Mouse (Mus musculus): ENCODE measurements around the gene Hspa12a.

The Hspa12a gene

DNA sequence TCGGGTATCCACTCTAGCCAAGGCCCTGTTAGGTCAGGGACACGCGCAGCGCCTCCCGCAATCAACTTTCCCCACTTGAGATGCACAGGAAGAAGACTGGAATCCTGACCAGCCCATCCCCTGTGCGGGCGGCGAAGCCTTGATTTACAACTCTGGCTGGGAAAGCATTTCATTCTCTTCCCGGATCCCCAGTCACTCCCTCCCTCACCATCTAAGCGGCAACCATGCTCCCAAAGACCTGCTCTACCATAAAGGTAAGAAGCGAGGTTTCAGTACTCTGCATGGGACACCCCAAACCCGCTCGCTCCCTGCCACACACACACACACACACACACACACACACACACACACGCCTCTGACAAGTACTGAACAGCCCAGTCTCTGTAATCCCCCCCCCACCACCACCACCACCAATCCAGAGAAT lies 83.6 kb downstream of the Hspa12a start:
- no peak for DNase-seq (ENCODE audit: low spot score)

DNA sequence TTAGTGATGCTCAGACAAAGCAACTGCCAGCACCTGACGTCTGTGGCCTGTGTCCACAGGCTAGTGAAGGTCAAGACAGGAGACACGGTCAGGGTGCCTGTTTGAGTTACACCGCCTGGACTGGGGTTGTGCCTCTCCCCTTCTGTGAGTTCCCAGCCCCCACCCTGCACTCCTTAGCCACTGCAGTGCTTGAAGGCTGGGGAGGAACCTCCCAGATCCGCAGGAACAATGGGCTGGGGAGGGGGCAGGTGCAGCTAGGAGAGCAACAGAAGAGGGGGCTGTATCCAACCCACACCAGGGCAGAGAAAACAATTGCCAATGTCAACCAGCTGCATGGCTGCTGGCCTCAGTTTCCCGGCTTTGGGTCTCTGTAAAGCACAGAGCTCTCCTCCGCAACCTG lies 84.1 kb downstream of the Hspa12a start:
- DNase-seq (ENCODE audit: low spot score): no peak

DNA sequence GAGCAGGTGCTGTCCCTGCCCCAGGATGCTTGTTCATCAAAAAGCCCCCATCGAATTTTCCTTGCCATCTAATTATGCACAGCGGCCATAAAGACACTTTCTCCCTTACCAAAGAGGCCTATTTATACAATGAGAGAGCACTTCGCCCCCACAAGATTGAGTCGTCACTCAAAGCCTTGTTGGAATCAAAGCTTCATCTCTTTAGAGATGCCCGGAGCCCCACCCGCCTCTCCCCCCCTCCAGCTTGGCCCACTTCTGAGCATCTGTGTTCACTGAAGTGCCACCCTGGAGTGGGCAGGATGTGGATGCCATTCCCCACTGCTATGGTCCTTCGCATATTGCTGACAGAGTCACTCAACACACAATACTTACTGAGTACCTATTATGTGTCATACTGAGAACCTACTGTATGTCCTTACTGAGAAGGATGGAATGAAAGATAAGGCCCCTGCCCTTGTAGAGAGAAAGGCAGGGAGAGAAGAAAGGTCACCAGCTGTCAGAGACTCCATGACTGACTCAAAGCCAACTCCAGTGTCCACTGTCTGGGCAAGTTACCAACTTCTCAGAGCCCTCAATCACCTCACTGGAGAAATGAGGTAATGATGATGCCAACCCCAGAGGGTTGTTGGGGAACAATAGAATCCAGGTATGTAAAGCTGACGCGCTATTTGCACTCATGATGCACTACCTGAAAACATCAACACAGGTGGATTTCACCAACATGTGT lies 87.2 kb downstream of the Hspa12a start:
- no peak for DNase-seq (ENCODE audit: low spot score)

DNA sequence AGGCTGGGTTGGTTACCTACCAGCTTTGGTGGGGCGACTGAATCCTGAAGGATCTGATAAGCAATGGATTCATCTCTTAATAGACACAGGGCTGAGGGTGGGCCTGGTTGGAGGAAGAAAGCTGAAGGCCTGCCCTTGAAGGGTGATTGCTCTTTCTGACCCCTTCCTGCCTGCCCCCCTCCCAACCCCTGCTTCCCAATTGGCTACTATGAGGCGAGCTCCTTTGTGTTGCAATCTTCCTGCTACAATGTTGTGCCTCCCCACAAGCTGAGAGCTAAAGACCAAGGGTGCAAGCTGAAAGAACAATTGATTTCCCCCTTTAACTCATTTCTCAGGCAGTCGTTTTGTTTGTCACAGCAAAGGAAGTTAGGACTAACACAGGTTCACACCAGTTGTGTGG lies 88.6 kb downstream of the Hspa12a start:
- DNase-seq (ENCODE audit: low spot score): no peak

DNA sequence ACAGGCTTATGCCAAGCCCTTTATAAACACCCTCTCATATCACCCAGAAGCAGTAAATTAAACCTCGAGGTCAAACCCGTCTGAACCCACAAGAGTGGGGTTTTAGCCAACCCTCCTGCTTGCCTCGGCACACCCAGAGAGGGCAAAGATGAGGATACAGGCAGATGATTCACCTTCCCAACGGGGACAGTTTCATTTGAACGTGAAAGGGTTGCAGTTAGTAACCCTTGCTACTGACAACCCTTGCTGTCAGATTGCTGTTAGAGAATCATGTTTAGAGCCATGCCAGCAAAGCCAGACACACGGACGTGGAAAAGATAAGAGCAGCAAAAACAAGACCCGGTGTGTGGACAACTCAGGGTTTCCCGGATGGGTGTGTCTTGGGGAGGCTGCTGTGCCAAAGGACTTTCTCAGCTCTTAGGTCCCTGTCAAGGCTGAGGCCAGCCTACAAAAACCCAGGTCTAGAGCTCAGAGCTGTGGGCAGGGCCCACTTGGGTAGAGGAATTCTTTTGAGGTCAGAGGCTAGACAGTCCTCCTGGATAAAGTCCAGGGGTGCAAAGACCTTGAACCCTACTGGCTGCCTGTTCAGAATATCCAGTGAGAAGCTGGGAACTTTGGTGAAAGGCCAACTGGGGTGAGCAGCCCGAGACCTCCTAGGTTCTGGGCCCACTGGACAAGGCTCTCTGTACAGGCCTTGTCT lies 90.3 kb downstream of the Hspa12a start:
- DNase-seq (ENCODE audit: low spot score): peak; percentile 70

DNA sequence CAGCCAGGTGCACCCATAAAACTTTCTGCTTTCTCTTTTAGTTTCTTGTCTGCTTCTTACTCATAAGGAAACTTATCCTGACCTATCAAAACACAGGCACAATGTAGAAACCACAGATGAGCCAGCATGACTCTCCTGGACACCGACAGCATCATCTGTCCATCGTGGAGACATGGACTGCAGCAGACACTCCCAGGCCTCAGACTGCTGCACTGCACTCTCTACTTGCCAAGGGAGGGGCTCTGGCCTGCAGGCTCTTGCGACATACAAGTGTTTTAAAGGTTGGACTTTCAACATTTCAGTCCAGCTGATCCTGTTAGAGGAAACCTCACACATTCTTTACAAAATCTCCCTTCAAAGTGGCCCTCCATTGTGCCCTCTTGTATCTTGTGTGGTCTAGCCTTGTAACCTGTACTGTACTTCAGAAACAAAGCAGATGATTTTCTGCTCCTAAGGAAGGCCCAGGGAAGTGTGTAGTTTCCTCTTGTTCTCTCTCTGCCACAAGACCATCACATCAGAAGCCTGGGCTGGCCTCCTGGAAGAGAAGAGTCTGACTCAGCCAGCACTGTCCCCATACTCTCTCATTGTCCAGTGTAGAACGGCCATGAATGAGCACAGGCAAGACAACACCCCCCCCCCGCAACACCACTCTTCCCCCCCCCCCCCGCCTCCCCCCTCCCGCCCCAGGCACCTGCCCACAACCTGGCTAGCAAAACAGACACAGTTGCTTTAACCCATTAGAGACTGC lies 92.6 kb downstream of the Hspa12a start:
- no peak for DNase-seq (ENCODE audit: low spot score)

DNA sequence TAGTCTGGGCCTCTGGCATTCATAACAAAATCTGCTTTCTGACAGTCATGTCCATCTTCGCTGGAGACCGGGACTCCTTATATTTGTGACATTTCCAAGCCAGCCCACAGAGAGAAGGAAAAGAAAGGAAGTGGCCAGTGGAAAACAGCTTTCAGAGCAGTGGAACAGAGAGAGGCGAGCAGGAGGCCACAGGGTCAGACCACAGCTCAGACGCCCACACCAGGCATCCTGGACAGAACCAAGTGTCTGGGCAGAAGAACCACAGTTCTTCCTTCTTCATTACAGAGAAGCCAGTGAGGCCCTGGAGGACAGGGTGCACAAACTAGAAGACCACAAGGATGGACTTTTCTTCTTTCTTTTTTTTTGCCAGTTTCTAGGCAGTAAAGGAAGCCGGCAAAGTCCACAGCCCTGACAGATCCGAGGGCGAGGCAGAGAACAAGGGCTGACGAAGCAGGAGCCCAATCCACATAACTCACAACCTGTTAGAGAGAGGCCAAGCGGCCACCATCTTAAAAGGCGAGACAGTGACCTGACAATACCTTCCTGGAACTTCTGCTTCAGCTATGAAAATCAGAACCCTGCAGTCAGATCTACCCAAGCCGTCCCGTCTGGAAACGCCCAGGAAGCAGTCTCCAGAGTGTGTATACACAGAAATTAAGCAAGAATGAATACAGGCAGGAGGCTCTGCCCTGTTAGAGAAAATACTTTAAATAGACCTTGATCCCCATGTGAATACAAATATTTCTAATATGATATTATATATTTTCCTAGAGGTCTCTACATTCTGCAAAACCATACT lies 93.9 kb downstream of the Hspa12a start:
- no peak for DNase-seq (ENCODE audit: low spot score)

DNA sequence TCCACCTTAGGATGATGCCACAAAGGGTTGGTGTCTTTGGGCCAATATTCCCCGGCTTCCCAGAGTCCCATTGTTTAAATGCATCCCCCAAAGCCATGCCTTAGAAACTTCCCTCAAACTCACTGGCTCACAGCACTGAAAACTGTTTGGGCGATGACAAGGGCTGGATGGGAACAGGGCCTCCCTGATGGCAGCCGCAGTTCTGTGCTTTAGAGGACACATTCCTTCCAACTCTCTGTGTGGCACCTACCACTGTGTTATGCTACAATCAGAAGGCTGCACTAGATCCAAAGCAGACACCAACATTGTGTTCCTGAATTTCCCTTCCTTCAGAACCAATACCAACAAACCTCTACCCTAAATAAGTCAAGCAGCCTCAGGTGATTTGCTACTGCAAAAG lies 99.8 kb downstream of the Hspa12a start:
- no peak for DNase-seq (ENCODE audit: low spot score)

DNA sequence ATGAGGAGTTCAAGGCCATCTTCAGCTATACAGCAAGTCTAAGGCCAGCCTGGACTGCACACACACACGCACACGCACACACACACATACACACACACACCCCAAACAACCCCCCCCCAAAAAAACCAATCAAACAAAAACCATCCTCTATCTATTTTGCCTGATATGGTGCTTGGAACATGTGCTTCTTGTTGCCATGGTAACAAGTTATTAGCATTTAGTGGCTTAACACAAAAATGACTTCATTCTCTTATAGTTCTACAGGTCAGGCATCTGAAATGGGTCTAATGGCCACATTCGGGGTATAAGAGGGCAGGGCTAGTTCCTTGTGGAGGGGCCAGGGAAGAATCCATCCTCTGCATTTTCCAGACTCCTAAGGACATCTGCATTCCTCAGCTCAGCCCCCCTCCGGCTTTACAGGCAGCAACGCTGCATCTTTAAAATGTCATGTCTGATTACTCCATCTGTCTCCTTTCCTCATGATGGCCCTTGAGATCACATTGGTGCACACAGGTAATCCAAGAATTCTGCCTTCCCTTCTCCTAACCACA lies 102.7 kb downstream of the Hspa12a start:
- DNase-seq (ENCODE audit: low spot score): no peak

DNA sequence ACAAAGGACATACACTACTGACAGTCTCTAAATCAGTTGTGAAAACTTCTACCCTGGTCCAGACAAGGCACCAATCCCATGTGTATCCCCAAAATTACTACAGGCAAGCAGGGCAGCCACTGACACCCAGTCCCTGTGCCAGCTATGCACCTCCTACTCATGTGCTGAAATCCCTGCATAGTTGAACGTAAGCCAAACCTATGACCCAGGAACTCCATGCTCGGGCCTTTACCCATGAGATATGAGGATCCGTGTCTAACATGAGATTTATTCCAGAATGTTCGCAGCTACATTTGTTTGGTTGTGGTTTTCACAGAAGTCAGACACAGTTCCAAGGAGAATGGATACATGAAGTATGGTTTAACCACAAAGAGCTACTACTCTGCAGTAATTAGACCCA lies 103.6 kb downstream of the Hspa12a start:
- no peak for DNase-seq (ENCODE audit: low spot score)

DNA sequence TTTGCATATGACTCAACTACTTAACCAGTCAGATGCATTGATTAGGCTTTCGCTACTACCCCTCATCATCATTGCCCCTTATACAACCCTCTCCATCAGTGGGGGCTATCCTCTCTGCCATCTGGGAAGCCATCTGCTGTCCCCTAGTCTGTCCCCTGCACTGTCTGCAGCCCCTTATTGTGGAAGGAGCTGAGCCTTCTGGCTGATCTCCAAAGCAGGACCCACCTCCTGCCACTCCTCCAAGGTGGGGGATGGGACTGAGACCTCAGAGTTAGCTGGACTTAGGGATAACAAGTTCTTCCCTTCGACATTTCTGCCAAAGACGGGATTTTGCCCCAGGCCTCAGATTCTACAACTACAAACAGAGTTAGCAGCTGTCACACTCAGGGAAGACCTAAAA lies 104.1 kb downstream of the Hspa12a start:
- no peak for DNase-seq (ENCODE audit: low spot score)

DNA sequence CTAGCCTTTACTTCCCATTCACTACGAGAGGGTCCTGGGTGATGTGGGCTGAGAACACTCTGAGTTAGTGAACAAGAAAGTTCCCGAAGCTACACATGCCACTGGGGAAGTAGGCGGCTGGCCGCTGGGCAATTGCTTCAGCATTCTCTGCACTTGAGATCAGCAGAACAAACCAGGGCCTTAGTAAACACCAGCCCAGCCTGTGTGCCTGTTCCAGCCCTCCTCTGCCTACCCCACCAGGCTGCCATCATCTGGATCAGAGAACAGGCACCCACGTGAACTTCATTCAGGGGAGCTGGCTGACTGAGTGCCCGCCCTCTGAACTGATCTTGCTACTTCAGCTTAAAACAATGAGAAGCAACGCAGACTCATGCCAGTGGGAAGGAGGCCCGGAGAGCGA lies 104.7 kb downstream of the Hspa12a start:
- DNase-seq (ENCODE audit: low spot score): no peak

DNA sequence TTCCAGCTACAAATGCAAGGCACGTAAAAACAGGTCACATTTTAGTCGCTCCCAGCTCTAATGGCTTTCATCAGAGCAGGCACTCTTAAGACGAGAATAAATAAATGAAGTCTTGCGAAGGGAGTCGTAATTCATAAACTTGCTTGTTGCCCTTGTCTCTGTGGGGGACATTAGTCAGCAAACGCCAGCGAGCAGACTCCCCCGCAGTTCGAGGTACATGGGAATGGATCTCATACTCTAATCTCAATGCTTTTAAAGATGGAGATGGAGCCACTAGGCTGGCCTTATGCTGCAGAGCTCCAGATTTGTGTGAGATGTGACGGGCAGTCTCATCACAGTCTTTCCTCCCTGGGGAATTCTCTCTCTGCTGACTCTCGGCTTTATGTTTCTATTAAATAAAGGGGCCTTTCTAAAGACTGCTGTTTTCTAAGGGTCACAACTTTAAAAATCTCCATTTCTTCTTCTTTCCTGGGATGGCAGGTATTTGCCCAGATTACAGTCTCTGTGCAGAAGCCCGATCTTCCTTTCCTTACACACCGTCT lies 109.7 kb downstream of the Hspa12a start:
- DNase-seq (ENCODE audit: low spot score): no peak

DNA sequence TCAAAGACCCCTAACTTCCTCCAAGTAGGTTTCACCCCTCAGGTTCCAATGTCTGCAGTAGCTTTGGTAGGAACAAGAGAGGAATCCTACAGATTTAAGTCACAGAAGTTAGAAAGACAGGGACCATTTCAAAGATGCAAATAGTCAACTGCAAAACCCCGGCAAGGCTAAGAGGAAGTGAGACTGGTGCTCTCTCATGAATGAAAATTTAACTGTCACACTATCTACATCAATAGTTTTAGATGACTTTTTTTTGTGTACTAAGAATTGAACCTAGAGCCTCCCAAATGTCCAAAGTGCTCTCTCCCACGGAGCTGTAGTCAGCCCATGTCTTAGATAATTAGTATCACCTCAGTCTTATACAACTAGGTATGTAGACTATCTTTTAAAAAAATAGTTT lies 110.5 kb downstream of the Hspa12a start:
- no peak for DNase-seq (ENCODE audit: low spot score)

DNA sequence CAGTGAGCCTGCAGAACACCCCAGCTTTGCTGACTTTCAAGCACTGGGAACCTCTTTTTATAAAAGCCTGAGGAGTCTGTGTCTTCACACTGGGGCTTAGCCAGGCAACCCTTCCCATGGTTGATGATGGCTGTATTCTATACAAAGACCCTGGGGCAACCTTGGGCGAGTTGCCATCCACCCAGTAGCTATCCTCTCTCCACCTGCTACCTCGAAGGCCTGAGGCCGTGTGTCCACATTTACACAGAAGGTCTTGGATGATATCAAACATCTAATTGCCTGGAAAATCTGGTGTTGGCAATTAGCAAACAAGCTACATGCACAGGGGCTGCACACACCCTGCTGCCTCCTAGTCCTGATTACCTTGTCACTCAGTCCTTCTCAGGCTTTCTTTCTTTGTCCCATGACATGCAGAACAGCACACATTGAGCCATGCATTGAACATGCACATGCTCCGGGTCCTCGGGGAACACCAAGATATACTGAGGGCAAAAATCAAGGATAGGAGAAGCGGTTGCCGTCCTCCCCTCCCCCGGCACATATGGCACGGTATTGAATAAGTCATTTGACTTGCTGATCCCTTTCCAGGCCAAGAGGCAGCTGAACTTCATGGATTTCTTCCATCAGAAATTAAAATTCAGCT lies 112.1 kb downstream of the Hspa12a start:
- no peak for DNase-seq (ENCODE audit: low spot score)

DNA sequence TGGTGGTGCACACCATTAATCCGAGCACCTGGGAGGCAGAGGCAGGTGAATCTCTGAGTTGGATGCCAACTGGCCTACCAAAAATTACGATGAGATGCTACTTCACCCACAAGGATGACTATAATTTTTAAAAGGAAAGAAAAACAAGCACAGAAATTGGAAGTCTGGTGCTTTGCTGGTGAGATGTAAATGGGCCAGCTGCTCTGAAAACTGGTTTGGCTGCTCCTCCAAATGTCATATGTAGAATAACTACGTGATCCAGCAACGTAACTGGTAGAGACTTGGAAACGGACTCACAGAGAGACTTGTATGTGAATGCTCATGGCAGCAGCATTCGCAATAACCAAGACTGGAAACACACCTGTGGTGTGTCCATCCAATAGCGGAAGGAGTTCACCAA lies 113.3 kb downstream of the Hspa12a start:
- no peak for DNase-seq (ENCODE audit: low spot score)

DNA sequence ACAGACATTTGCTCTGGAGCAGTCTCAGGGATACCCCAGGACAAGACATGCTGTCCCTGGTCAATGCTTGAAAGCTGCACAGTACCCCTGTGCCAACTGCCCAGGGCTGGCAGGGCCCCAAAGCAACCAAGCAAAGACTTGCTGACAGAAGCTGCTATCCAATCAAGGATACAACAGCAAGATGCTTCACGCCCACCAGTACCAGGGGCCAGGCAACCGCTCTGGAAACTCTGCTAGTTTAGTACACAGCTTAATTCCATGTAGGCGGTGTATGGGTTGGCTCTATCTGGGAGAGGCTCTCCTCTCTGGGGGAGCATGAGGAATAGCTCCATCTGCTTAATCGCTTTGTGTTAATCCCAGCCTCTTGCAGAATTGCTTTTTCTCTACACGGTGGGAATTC lies 113.9 kb downstream of the Hspa12a start:
- no peak for DNase-seq (ENCODE audit: low spot score)

DNA sequence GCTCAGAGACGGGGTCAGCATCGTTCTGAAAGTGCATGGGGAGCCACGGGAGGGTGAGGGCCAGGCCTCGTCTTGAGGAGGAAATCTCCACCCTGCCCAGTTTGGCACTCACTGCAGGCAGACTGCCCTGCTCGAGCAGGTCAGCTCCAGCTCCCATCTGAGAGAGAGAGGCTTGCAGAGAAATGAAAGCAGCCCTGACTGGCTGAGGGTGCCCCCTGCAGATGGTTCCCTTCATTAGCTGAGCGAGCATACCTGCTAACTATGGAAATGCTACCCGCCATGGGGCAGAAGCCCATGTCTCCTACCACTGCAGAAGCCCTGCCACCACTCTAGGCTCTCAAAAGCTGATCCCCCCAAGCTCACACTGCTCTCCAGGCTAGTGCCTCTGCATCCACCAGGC lies 115.8 kb downstream of the Hspa12a start:
- DNase-seq (ENCODE audit: low spot score): no peak

DNA sequence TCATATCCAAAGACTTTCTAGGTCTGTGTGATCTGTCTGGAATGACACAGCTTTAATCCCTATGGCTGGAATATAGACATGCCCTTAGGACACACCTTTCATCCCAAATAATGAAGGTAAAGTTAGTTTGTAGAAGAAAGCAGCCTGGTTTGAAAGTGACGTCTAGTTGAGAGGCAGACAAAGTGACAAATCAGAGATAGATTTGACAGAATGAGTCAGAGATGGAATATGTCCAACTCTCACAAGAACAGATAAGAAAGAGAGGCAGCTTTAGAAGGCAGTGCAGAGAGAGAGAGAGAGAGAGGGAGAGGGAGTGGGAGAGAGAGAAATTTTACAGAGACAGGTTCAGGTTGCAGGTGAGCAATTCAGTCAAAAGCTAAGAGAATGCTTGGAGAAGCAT lies 119.1 kb downstream of the Hspa12a start:
- DNase-seq (ENCODE audit: low spot score): no peak

DNA sequence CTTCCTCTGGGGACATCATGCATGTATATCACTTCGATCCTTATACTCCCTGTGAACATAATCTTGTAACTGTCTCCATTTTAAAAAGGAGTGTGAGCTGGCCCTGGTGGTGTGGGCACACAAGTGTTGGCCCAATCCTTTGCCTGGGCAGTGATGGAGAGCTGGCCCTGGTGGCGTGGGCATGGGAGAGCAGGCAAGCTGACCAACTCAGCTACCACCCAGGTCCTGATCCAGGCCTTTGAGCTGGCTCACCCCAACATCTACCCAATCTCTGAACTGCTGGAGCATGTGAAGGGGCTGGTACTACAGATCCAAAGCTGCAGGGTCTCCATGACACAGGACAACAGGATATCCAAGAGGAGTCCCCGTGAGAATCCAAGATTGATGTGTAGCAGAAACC lies 120.2 kb downstream of the Hspa12a start:
- DNase-seq (ENCODE audit: low spot score): no peak
